Mouse (Mus musculus): ENCODE results near the gene Rp9.
A peak's percentile ranks its signal among the peaks of the same experiment; 100 is the strongest.
"Not testable (repeated sequence)": the region's sequence is repeated elsewhere in the genome, so short reads cannot be mapped to it uniquely, and the experiment has no call there.

The Rp9 gene

GRCm38 (mm10) chr9:22420491-22420890 lies 49.1 kb downstream of the Rp9 start:
- DNase-seq (ENCODE audit: low read depth, low spot score), result no peak

- no peak for DNase-seq (ENCODE audit: low read depth, low spot score)
Measured at GRCm38 (mm10) chr9:22419877-22420276, 49.7 kb downstream of the Rp9 start.

DNA sequence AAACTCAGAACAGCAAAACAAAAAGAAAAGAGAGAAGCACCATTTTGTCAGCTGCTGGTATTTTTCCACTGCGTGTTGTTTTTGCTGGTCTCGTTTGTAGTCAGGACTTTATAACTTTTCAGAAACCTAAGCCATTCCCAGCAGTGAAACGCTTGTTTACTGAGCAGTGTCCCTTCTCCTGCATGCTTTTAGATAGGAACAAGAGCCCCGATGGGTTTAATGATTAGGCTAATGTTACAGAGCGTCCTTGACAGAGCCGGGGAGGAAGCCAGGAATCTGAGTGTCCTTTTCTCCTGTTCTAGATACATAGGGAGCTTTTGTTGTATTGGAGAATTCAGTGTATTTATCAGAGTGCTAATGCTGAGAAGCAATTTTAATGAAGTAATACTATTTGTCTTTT lies 52.0 kb downstream of the Rp9 start:
- DNase-seq (ENCODE audit: low read depth, low spot score), result no peak

GRCm38 (mm10) chr9:22416187-22416586 lies 53.4 kb downstream of the Rp9 start:
- DNase-seq (ENCODE audit: low read depth, low spot score), result no peak

DNA sequence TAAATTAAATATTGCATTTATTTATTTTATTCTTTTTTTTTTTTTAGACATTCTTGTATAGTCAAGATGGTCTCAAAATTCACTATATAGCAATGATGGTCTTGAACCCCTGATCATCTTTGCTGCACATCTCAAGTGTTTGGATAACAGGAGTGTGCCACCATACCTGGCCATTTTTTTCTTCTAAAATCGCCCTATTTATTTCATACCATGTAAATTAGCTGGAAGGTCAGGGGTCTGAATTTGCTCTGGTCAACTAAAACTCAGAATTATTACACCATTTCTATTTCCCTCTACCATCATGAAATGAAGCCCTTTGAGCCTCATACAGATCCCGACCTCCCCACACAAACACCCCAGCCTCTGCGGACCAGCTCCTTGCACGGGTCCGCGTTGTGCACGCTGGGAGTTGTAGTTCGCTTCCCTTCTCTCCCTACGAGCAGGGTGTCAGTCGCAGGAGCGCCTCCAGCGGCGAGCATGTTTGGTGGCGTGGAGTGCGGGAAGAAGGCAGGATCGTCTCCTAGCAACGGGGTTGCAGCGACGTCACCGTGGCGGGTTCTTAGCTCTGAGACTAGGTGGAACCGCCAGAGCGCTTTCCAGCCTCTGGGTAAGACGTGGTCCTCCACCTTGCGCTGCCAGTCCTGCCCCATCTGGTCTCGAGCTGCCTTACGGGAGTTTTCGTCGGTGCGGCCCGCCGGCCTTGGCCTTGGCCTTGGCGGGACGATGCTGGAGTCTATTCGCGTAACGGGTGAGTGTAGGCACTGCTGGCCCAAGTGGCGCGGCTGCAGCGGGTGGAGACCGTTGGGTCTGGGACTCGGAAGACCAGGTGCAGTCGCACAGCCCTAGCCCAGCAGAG lies 58.3 kb downstream of the Rp9 start, which contains the start of gene 9530077C05Rik:
TSS of gene 9530077C05Rik (plus strand) at position 512 of the 856 bp plus-strand sequence.
- peak; percentile 93 for DNase-seq (ENCODE audit: low read depth, low spot score)

- DNase-seq (ENCODE audit: low read depth, low spot score), result no peak
Measured at GRCm38 (mm10) chr9:22409501-22409900, 60.0 kb downstream of the Rp9 start.

DNA sequence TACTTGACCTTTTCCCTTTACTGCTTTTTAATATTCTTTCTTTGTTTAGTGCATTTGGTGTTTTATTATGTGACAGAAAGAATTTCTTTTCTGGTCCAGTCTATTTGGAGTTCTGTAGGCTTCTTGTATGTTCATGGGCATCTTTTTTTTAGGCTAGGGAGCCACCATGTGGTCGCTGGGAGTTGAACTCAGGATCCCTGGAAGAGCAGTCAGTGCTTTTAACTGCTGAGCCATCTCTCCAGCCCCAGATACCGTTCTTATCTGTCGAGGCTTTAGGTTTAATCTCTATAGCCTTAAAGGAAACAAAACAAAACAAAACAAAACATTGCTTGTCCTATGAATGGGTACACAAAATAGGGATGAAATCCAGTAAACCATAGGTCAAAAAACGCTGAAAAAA lies 61.2 kb downstream of the Rp9 start:
- DNase-seq (ENCODE audit: low read depth, low spot score), result not testable (repeated sequence)

GRCm38 (mm10) chr9:22407633-22408032 lies 61.9 kb downstream of the Rp9 start:
- not testable (repeated sequence) for DNase-seq (ENCODE audit: low read depth, low spot score)

DNA sequence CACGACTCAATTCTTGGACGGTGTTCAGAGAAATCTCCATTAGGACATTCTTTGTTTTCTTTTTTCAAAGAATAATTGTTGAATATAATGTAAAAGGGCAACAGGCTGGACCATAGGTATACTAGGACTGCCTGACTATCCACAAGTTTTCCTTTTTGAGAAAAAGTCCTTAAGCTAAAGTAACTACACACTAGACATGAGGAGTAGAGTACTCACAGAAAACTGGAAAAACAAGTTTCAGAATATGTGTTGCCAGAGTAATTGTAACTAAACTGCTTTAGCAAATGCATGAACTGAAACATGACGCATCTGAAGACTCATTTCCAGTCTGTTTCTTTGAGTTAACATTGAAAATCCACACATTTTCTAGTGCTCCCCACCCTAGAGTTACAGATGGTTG lies 64.1 kb downstream of the Rp9 start:
- DNase-seq (ENCODE audit: low read depth, low spot score), result no peak

DNA sequence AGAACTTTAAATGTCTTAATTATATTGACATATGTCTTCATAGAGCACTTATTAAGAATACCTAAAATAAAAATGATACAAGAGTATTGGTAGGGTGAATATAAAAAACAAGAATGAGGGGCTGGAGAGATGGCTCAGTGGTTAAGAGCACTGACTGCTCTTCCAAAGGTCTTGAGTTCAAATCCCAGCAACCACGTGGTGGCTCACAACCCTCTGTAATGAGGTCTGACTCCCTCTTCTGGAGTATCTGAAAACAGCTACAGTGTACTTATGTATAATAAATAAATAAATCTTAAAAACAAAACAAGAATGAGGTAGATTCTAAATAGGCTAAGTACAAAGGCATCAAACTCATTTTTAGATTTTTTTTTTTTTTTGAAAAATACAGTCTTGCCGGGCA lies 66.0 kb downstream of the Rp9 start:
- not testable (repeated sequence) for DNase-seq (ENCODE audit: low read depth, low spot score)

- DNase-seq (ENCODE audit: low read depth, low spot score), result no peak
Measured at GRCm38 (mm10) chr9:22402976-22403375, 66.6 kb downstream of the Rp9 start.

GRCm38 (mm10) chr9:22402001-22402400 lies 67.5 kb downstream of the Rp9 start:
- DNase-seq (ENCODE audit: low read depth, low spot score), result no peak

DNA sequence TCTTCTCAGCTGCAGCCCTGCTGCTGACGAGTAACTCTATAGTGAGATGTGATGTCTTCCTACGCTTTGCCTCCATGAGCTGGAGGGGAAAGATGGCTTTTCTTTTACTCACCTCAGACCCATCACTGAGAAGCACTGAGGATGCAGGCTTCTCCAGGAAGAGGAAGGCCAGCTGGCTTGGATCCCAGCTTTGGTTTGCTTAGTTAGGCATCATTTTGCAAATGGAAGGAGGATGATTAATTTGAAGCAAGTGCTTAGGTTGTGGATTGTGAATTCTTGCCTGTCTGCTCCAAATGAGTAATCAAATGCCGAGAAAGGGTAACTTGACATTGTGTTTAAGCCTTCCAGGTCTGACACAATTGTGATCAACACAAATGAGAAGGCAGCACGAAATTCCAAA lies 70.5 kb downstream of the Rp9 start:
- DNase-seq (ENCODE audit: low read depth, low spot score), result no peak

GRCm38 (mm10) chr9:22394725-22395124 lies 74.8 kb downstream of the Rp9 start:
- DNase-seq (ENCODE audit: low read depth, low spot score), result no peak

- no peak for DNase-seq (ENCODE audit: low read depth, low spot score)
Measured at GRCm38 (mm10) chr9:22390390-22390789, 79.2 kb downstream of the Rp9 start.

- no peak for DNase-seq (ENCODE audit: low read depth, low spot score)
Measured at GRCm38 (mm10) chr9:22389736-22390245, 79.8 kb downstream of the Rp9 start.

GRCm38 (mm10) chr9:22389021-22389476 lies 80.5 kb downstream of the Rp9 start, which contains the start of gene Anln:
TSS of gene Anln (minus strand) at chr9:22389188.
- DNase-seq (ENCODE audit: low read depth, low spot score), result peak; percentile 82

GRCm38 (mm10) chr9:22388401-22388980 lies 81.1 kb downstream of the Rp9 start:
- DNase-seq (ENCODE audit: low read depth, low spot score), result peak; percentile 20

GRCm38 (mm10) chr9:22387901-22388300 lies 81.6 kb downstream of the Rp9 start:
- DNase-seq (ENCODE audit: low read depth, low spot score), result no peak

- DNase-seq (ENCODE audit: low read depth, low spot score), result no peak
Measured at GRCm38 (mm10) chr9:22385890-22386289, 83.7 kb downstream of the Rp9 start.

DNA sequence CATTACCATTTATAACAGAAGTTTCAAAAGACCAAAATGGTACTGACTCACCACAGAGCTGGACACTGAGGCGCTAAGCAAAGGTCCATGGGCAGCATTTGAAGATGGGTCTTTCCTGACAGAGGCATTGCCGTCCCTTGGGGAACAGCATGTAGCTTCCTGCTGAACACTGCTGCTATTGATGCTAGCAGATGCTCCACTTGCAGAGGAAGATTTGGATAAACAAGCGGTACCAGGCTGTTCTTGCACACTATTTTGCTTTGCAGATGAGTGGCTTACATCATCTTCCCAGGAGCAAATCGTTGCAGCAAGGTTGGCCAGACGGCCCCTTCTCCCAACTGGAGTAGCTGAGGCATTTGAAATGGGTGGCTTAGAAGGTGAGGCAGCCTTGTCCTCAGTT lies 93.5 kb downstream of the Rp9 start:
- no peak for DNase-seq (ENCODE audit: low read depth, low spot score)

DNA sequence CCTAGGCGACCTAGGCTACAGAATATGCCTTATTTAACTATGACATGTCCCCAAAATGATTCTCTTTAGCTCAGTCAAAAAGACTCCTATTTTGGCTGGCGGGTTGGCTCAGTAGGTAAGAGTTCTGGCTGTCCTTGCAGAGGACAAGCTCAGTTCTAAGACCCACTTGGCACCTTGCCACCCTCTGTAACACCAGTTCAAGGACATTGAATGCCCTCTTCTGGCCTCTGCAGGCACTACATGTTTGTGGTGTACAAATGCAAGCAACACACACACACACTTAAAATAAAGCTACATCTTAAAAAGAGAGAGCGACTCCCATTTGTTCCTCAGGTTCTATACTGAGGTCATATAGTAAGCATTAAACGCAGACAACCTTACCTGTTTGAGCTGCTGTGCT lies 96.8 kb downstream of the Rp9 start:
- DNase-seq (ENCODE audit: low read depth, low spot score), result peak; percentile 13

GRCm38 (mm10) chr9:22368030-22368429 lies 101.5 kb downstream of the Rp9 start:
- DNase-seq (ENCODE audit: low read depth, low spot score), result no peak
